Mouse (Mus musculus): ENCODE measurements at regions not wholly inside any gene's neighbourhood (a gene's known extent, or its start where the extent isn't known, plus 50 kb on each side); places are given as distances from the start of the nearest gene placed in this dataset.

DNA sequence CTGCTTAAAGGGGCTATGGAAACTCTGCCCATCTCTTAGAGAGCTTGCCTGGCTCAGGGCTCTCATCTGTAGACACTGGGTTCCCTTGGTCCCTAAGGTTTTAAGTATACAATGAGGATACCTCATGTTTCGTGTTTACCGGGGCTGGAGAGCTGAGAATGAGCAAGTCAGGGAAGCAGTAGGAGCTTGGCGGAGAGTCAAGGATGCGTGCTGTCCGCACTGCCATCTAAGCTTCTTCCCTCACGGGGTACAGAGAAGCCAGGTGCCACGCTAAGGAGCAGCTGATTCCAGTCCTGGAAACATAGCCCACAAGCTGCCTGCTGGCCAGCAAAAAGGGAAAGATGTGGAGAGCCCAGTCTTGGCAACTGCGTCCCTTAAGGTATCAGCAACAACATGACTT is 55.0 kb upstream of the Ttc34 start:
- no peak for DNase-seq (ENCODE audit: low read depth, low spot score)

GRCm38 (mm10) chr4:154785282-154785987 is 51.8 kb upstream of the Ttc34 start:
- peak; percentile 26 for DNase-seq (ENCODE audit: low read depth, low spot score)

DNA sequence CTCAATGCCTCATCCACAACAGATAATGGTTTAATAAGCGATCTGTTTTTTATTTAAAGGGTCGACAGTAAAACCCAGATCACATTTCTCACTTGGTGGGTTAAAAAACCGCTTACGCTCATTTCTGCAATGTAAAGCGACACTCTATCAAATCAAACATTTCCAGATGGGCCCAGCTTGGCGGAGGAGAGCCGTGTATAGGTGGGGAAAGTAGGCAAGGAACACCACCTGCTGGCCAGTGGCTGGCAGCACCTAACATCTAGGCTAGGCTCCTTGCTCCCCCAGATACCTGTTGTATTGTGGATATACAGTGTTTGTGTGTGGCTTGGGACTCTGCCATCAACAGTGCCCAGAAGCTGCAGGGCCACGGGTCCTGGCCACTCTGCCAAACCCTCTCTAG is 50.1 kb upstream of the Ttc34 start:
- DNase-seq (ENCODE audit: low read depth, low spot score) = no peak

All from ES-CJ7 (cell line).